ENCODE assay signal across 11 mouse cellular contexts in the genomic region with DNA sequence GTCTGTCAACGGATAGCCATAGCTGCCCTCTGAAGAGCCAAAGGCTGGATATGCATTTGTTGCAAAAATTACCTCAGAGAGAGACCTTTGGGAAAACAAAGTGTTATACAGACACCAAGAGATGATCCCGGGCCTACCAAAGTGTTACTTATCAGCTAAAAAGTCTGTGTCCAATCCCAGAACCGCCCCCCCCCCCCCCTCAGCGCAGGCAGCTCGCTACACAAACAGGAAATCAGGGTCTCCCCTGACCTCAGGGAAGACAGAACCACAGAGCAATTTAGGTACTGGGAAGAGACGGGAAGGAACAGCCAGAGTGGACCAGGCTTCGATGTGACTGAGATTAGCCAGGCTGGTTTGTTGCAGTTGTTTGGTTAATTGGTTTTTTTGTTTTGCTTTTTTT. TPM values are rescaled to one million over a fixed set of nuclear protein-coding genes. Genes with fewer than 3 reads are reported as not detected.
DNase-seq lines count a peak whose midpoint lies in the region; ATAC-seq and TF ChIP-seq lines count a peak whose summit lies in the region.
"Had no signal": no experiment of that assay in that cellular context is flagged by ENCODE, and none has a peak within 500 bp of the region (broad histone marks: within the 10 kb centered on the region; RNA-seq: fewer than 3 reads in every experiment).

No protein-coding gene starts in this region.

- H3K4me2 ChIP-seq in forebrain, embryonic 14.5 days (ENCODE audit: low read length) = peak overlapping the region; percentile 18; the same call in 1 of the 2 replicates
- peak overlapping the region; percentile 71 for H3K4me2 ChIP-seq in limb, embryonic 14.5 days (replicated peaks; ENCODE audit: low read depth, low read length, severe bottlenecking)
- H3K4me2 ChIP-seq in neural tube, embryonic 14.5 days (ENCODE audit: low read depth, low read length) = 0 out of 2 replicates have a peak overlapping the region, but pooled peaks have one; percentile 6

- peaks cover 6% of the 10 kb centered on the region; the same call in 1 of the 2 replicates for H3K36me3 ChIP-seq in forebrain, embryonic 14.5 days (ENCODE audit: control insufficient read depth, insufficient read depth, low read length)
- peaks cover 21% of the 10 kb centered on the region for H3K36me3 ChIP-seq in limb, embryonic 14.5 days (ENCODE audit: control insufficient read depth, insufficient read depth, low read length)
- no peaks in the 10 kb centered on the region; the same call in 1 of the 2 replicates for H3K36me3 ChIP-seq in neural tube, embryonic 14.5 days (ENCODE audit: control insufficient read depth, insufficient read depth, low read length)

- H3K4me3 ChIP-seq in layer of hippocampus, adult 2 months = no peak overlapping the region; the same call in 1 of the 2 replicates
- no peak overlapping the region for H3K4me3 ChIP-seq in forebrain, embryonic 14.5 days (ENCODE audit: low read depth, low read length)
- 0 out of 2 replicates have a peak overlapping the region, but pooled peaks have one; percentile 86 for H3K4me3 ChIP-seq in limb, embryonic 14.5 days (replicated peaks; ENCODE audit: low read length)
- no peak overlapping the region for H3K4me3 ChIP-seq in neural tube, embryonic 14.5 days (ENCODE audit: low read depth, low read length)

- no peaks in the 10 kb centered on the region for H3K9me3 ChIP-seq in forebrain, embryonic 14.5 days (replicated peaks; ENCODE audit: control insufficient read depth, low read length)
- no peaks in the 10 kb centered on the region for H3K9me3 ChIP-seq in limb, embryonic 14.5 days (ENCODE audit: control insufficient read depth, low read length)
- no peaks in the 10 kb centered on the region for H3K9me3 ChIP-seq in neural tube, embryonic 14.5 days (ENCODE audit: control insufficient read depth, low read length)

- H3K9ac ChIP-seq in forebrain, embryonic 14.5 days (ENCODE audit: low read length) = peak overlapping the region; percentile 45
- peak overlapping the region; percentile 85 for H3K9ac ChIP-seq in limb, embryonic 14.5 days (ENCODE audit: low read depth, low read length, severe bottlenecking)
- no peak overlapping the region for H3K9ac ChIP-seq in neural tube, embryonic 14.5 days (replicated peaks; ENCODE audit: low read depth, low read length)

- DNase-seq in layer of hippocampus, adult 2 months (ENCODE audit: low spot score in 2 of 2) = no peak
- no peak for DNase-seq in layer of hippocampus, adult 9-10 months (ENCODE audit: low spot score)
- DNase-seq in forebrain, embryonic 14.5 days (ENCODE audit: low spot score) = no peak
- DNase-seq in limb, embryonic 14.5 days (ENCODE audit: low spot score) = no peak
- DNase-seq in urinary bladder, adult 18-20 months (ENCODE audit: low spot score in 2 of 2) = no peak
- DNase-seq in frontal cortex, postnatal 10 days (ENCODE audit: low spot score in 2 of 2) = no peak
- DNase-seq in cerebellum, adult 11-12 months = no peak
- DNase-seq: kidney, adult 8-10 months; right cerebral cortex, postnatal 14 days; thymus, postnatal 4 days had no signal

- peaks cover 14% of the 10 kb centered on the region for H3K4me1 ChIP-seq in forebrain, embryonic 14.5 days (ENCODE audit: control insufficient read depth, insufficient read depth, low read length)
- H3K4me1 ChIP-seq in limb, embryonic 14.5 days (ENCODE audit: control insufficient read depth, insufficient read depth, low read length) = peaks cover 23% of the 10 kb centered on the region
- peaks cover 19% of the 10 kb centered on the region for H3K4me1 ChIP-seq in neural tube, embryonic 14.5 days (ENCODE audit: control insufficient read depth, insufficient read depth, low read length)

- WGBS in forebrain, embryonic 14.5 days = 49% methylated on average over 7 of the region's 7 CpGs
- WGBS in limb, embryonic 14.5 days = 33% methylated on average over 6 of the region's 7 CpGs
- WGBS in neural tube, embryonic 14.5 days = 23% methylated on average over 7 of the region's 7 CpGs

- H3K27ac ChIP-seq in layer of hippocampus, adult 2 months = peak overlapping the region; percentile 99
- no peak overlapping the region for H3K27ac ChIP-seq in forebrain, embryonic 14.5 days (ENCODE audit: low read depth, low read length)
- no peak overlapping the region for H3K27ac ChIP-seq in limb, embryonic 14.5 days (replicated peaks; ENCODE audit: low read depth, low read length)
- H3K27ac ChIP-seq in neural tube, embryonic 14.5 days (ENCODE audit: low read depth, low read length) = no peak overlapping the region

- no peaks in the 10 kb centered on the region for H3K27me3 ChIP-seq in forebrain, embryonic 14.5 days (replicated peaks; ENCODE audit: control insufficient read depth, insufficient read depth, low read length)
- H3K27me3 ChIP-seq in limb, embryonic 14.5 days (ENCODE audit: control insufficient read depth, insufficient read depth, low read length) = no peaks in the 10 kb centered on the region
- H3K27me3 ChIP-seq in neural tube, embryonic 14.5 days (ENCODE audit: control insufficient read depth, insufficient read depth, low read length) = no peaks in the 10 kb centered on the region

- TF ChIP-seq POLR2A in limb, embryonic 14.5 days (IDR thresholded peaks at IDR 0.05; ENCODE audit: borderline replicate concordance, extremely low read depth, insufficient read depth, insufficient read length) = no peak

- no peak for TF ChIP-seq CTCF in layer of hippocampus, adult 2 months (conservative IDR thresholded peaks at IDR 0.05)

- ATAC-seq in forebrain, embryonic 14.5 days = no peak
- ATAC-seq in limb, embryonic 14.5 days (ENCODE audit: low FRiP score, low read depth) = no peak
- no peak for ATAC-seq in neural tube, embryonic 14.5 days (ENCODE audit: low read depth)

RNA-seq across cellular contexts. Expression of gene Pfkl, which starts 2.7 kb away (rescaled TPM):
- total RNA-seq in layer of hippocampus, adult 2 months (2021) = 100 to 1,000 TPM; 232 to 233 TPM
- polyA plus RNA-seq in forebrain, embryonic 14.5 days (2014; fragmentation: Nextera tagmentation; extraction: Ambion mirVana) = 77.0 and 91.6 TPM in 2 replicates
- polyA plus RNA-seq in limb, embryonic 14.5 days (2012; rRNA removed) = 129 and 180 TPM in 2 replicates
- polyA plus RNA-seq in limb, embryonic 14.5 days (2014; fragmentation: Nextera tagmentation; extraction: Ambion mirVana) = 112 and 122 TPM in 2 replicates
- polyA plus RNA-seq in neural tube, embryonic 14.5 days (2014; fragmentation: Nextera tagmentation; extraction: Ambion mirVana) = 83.2 and 93.9 TPM in 2 replicates

RNA-seq across cellular contexts. Expression of gene 1810043G02Rik, which starts 28.9 kb away (rescaled TPM):
- total RNA-seq in layer of hippocampus, adult 2 months (2021) = 10 to 100 TPM; 37.1 to 44.4 TPM
- polyA plus RNA-seq in forebrain, embryonic 14.5 days (2014; fragmentation: Nextera tagmentation; extraction: Ambion mirVana) = 31.0 and 35.0 TPM in 2 replicates
- 42.9 and 55.6 TPM in 2 replicates for polyA plus RNA-seq in limb, embryonic 14.5 days (2012; rRNA removed)
- polyA plus RNA-seq in limb, embryonic 14.5 days (2014; fragmentation: Nextera tagmentation; extraction: Ambion mirVana) = 26.5 and 27.1 TPM in 2 replicates
- 41.3 and 52.6 TPM in 2 replicates for polyA plus RNA-seq in neural tube, embryonic 14.5 days (2014; fragmentation: Nextera tagmentation; extraction: Ambion mirVana)

RNA-seq across cellular contexts. Expression of gene Dnmt3l, which starts 34.5 kb away (rescaled TPM):
- not detected for total RNA-seq in layer of hippocampus, adult 2 months (2021)
- polyA plus RNA-seq in forebrain, embryonic 14.5 days (2014; fragmentation: Nextera tagmentation; extraction: Ambion mirVana) = not detected in 2 replicates
- 0.10 and 0.15 TPM in 2 replicates for polyA plus RNA-seq in limb, embryonic 14.5 days (2012; rRNA removed)
- polyA plus RNA-seq in limb, embryonic 14.5 days (2014; fragmentation: Nextera tagmentation; extraction: Ambion mirVana) = not detected in 2 replicates
- not detected in 2 replicates for polyA plus RNA-seq in neural tube, embryonic 14.5 days (2014; fragmentation: Nextera tagmentation; extraction: Ambion mirVana)

RNA-seq across cellular contexts. Expression of gene Aire, which starts 36.2 kb away (rescaled TPM):
- total RNA-seq in layer of hippocampus, adult 2 months (2021) = under 1 TPM; 0.46 to 0.54 TPM
- 0.07 and 0.14 TPM in 2 replicates for polyA plus RNA-seq in forebrain, embryonic 14.5 days (2014; fragmentation: Nextera tagmentation; extraction: Ambion mirVana)
- 4.3 and 5.3 TPM in 2 replicates for polyA plus RNA-seq in limb, embryonic 14.5 days (2012; rRNA removed)
- polyA plus RNA-seq in limb, embryonic 14.5 days (2014; fragmentation: Nextera tagmentation; extraction: Ambion mirVana) = 0.19 and 0.28 TPM in 2 replicates
- polyA plus RNA-seq in neural tube, embryonic 14.5 days (2014; fragmentation: Nextera tagmentation; extraction: Ambion mirVana) = 0.21 TPM in 2 replicates

RNA-seq across cellular contexts. Expression of gene Trpm2, which starts 36.8 kb away (rescaled TPM):
- 10 to 100 TPM; 37.4 to 41.5 TPM for total RNA-seq in layer of hippocampus, adult 2 months (2021)
- 1.4 and 2.8 TPM in 2 replicates for polyA plus RNA-seq in forebrain, embryonic 14.5 days (2014; fragmentation: Nextera tagmentation; extraction: Ambion mirVana)
- polyA plus RNA-seq in limb, embryonic 14.5 days (2012; rRNA removed) = 0.39 and 0.69 TPM in 2 replicates
- 0.06 and 0.41 TPM in 2 replicates for polyA plus RNA-seq in limb, embryonic 14.5 days (2014; fragmentation: Nextera tagmentation; extraction: Ambion mirVana)
- polyA plus RNA-seq in neural tube, embryonic 14.5 days (2014; fragmentation: Nextera tagmentation; extraction: Ambion mirVana) = 6.0 and 9.2 TPM in 2 replicates

Comparison
In these comparisons a context has a peak if more than half of its experiments do, and no peak if none do; other contexts are left out.
1. H3K4me2 ChIP-seq: peak in every context shown above with its lines; median percentile 71 in limb, embryonic 14.5 days; 18 in forebrain, embryonic 14.5 days; 6 in neural tube, embryonic 14.5 days.